Mouse (Mus musculus): ENCODE measurements around the gene 4933406M09Rik. TPM values are rescaled to one million over a fixed set of nuclear protein-coding genes. Genes with fewer than 3 reads are reported as not detected.
A peak's percentile ranks its signal among the peaks of the same experiment; 100 is the strongest.

Gene 4933406M09Rik
- polyA plus RNA-seq, 1 experiment from 2014 or later = not detected

DNA sequence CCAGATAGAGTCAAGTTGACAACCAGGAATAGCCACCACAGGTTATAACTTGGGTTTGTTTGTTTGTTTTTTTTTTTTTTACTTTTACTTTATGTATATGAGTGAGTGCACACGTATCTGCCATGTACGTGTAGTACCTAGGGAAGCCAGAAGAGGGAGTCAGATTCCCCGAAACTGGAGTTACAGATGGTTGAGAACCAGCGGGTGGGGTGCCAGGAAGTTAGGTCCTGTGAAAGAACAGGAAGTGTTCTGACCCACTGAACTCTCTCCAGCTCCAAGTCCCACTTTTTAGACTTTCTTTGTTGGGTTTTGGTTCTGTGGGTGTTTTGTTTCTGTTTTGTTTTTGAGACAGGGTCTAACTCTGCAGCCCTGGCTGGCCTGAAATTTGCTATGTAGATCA is 49.7 kb downstream of the 4933406M09Rik start:
- DNase-seq (ENCODE audit: low spot score) = peak; percentile 65
- peaks cover 17% of the 10 kb centered on the region; the same call in 1 of the 2 replicates for H3K36me3 ChIP-seq (ENCODE audit: insufficient read depth, low read length)
- H3K4me2 ChIP-seq (ENCODE audit: low read length) = no peak overlapping the region
- TF ChIP-seq CTCF (IDR thresholded peaks at IDR 0.05; ENCODE audit: low read depth) = peak; percentile 59; the same call in 1 of the 2 replicates
- no peaks in the 10 kb centered on the region for H3K27me3 ChIP-seq (ENCODE audit: insufficient read depth, low read length)
- no peak overlapping the region for H3K9ac ChIP-seq (ENCODE audit: low read depth, low read length)
- H3K4me3 ChIP-seq (replicated peaks; ENCODE audit: low read depth, low read length) = no peak overlapping the region
- H3K27ac ChIP-seq = no peak overlapping the region
- H3K9me3 ChIP-seq (replicated peaks; ENCODE audit: low read length) = no peaks in the 10 kb centered on the region
- WGBS = 31% methylated on average over 4 of the region's 4 CpGs
- H3K4me1 ChIP-seq (replicated peaks; ENCODE audit: insufficient read depth, low read length) = no peaks in the 10 kb centered on the region
- ATAC-seq (replicated peaks; ENCODE audit: low FRiP score, low read depth) = no peak

DNA sequence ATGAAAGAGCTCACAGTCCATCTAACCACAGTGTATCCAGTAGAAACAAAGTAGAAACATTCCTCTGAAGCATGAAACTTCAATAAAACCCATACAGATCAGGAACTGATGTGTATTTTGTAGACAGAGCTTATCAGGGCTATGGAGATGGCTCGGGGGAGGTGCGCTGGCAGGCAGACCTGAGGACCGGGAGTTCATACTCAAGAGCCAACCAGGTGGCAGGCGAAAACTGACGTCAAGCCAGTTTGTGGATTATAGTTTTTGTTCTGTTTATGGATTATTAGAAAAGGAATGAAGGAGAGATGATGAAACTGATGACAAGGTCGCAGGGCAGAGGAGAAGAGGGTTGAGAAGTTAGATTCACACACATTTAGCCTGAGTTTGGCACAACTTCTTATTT is 54.7 kb downstream of the 4933406M09Rik start:
- Histone ChIP-seq H3K27me3 (ENCODE audit: insufficient read depth, low read length) (no peaks in the 10 kb centered on the region), H3K36me3 (ENCODE audit: insufficient read depth, low read length) (no peaks in the 10 kb centered on the region), H3K4me1 (replicated peaks; ENCODE audit: insufficient read depth, low read length) (no peaks in the 10 kb centered on the region), H3K9me3 (replicated peaks; ENCODE audit: low read length) (no peaks in the 10 kb centered on the region), H3K27ac (no peak overlapping the region), H3K4me3 (replicated peaks; ENCODE audit: low read depth, low read length) (no peak overlapping the region), H3K9ac (ENCODE audit: low read depth, low read length) (no peak overlapping the region), H3K4me2 (ENCODE audit: low read length) (no peak overlapping the region)
- ATAC-seq (replicated peaks; ENCODE audit: low FRiP score, low read depth) (no peak), DNase-seq (ENCODE audit: low spot score) (no peak)
- 84% methylated on average over 6 of the region's 6 CpGs for whole genome bisulfite sequencing
- TF ChIP-seq CTCF (IDR thresholded peaks at IDR 0.05; ENCODE audit: low read depth) = no peak

Other genes starting within 250 kb of the 4933406M09Rik start
- gene Chil1, start 203.8 kb upstream of the 4933406M09Rik start, polyA plus RNA-seq (2015; fragmentation: Nextera tagmentation; extraction: Ambion mirVana) = 2.1 and 2.4 TPM in 2 replicates
- 0.13 TPM in 1 of 2 replicates, not detected in the other for gene Mybph, start 192.5 kb upstream of the 4933406M09Rik start, polyA plus RNA-seq (2015; fragmentation: Nextera tagmentation; extraction: Ambion mirVana)
- gene Adora1, start 150.5 kb upstream of the 4933406M09Rik start, polyA plus RNA-seq (2015; fragmentation: Nextera tagmentation; extraction: Ambion mirVana) = 11.7 and 13.7 TPM in 2 replicates
- gene Myog, start 96.0 kb upstream of the 4933406M09Rik start, polyA plus RNA-seq (2015; fragmentation: Nextera tagmentation; extraction: Ambion mirVana) = 0.08 TPM in 1 of 2 replicates, not detected in the other
- 2.0 and 2.3 TPM in 2 replicates for gene Ppfia4, start 53.0 kb upstream of the 4933406M09Rik start, polyA plus RNA-seq (2015; fragmentation: Nextera tagmentation; extraction: Ambion mirVana)
- gene Tmem183a, start 24.0 kb upstream of the 4933406M09Rik start, polyA plus RNA-seq (2015; fragmentation: Nextera tagmentation; extraction: Ambion mirVana) = 56.7 and 65.7 TPM in 2 replicates
- 16.1 and 22.7 TPM in 2 replicates for gene Cyb5r1, start 19.6 kb downstream of the 4933406M09Rik start, polyA plus RNA-seq (2015; fragmentation: Nextera tagmentation; extraction: Ambion mirVana)
- gene Adipor1, start 29.4 kb downstream of the 4933406M09Rik start, polyA plus RNA-seq (2015; fragmentation: Nextera tagmentation; extraction: Ambion mirVana) = 94.4 and 95.6 TPM in 2 replicates
- gene Klhl12, start 69.6 kb downstream of the 4933406M09Rik start, polyA plus RNA-seq (2015; fragmentation: Nextera tagmentation; extraction: Ambion mirVana) = 17.8 and 21.2 TPM in 2 replicates
- 33.8 and 38.7 TPM in 2 replicates for gene Rabif, start 108.7 kb downstream of the 4933406M09Rik start, polyA plus RNA-seq (2015; fragmentation: Nextera tagmentation; extraction: Ambion mirVana)
- gene Mgat4e, start 163.7 kb downstream of the 4933406M09Rik start, polyA plus RNA-seq (2015; fragmentation: Nextera tagmentation; extraction: Ambion mirVana) = not detected in 2 replicates
- 40.2 and 42.4 TPM in 2 replicates for gene Kdm5b, start 174.2 kb downstream of the 4933406M09Rik start, polyA plus RNA-seq (2015; fragmentation: Nextera tagmentation; extraction: Ambion mirVana)